Mouse (Mus musculus) layer of hippocampus, adult 9-11 months (tissue): ENCODE results near the gene Sppl2b.
A peak's percentile ranks its signal among the peaks of the same experiment; 100 is the strongest.

Source experiments
- DNase-seq: peaks from one replicate; pipeline ENCODE4 v3.0.0; 2022

Gene Sppl2b

DNA sequence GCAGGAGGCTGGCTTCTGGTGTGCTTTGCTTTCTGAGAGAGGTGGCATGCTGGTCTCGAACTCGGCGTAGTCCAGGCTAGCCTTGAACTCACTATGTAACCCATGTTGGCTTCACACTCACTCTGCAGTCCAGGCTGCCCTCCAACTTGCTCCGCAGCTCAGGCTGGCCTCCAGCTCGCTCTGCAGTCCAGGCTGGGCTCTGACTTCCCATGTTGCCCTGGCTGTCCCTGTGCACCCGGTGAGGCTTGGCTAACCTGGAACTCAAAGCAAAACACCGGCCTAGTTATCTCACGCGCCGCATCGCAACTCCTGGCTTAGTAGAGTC, 636 bp downstream of the Sppl2b start:
- no peak for DNase-seq

- no peak for DNase-seq
Observed at GRCm38 (mm10) chr10:80856267-80856666, 1.2 kb downstream of the Sppl2b start.

DNA sequence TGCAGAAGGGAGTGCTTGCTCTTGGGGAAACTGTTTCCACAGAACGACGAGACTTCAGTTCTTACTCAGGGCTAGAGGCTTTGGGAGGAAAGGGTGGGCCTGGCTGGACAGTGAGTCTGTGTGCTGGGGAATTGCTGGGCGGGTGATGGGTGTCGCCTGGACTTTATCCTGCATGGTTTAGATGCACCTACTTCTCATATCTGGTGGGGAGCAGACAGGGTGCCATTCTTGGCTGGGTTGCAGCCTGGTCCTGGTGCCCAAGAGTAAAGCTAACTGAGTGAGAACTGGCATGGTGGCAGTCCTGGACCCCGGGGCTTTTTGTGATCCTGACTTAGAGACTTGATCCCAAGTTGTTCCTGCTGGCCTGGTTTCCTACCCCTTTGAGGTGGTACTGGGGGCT, 1.8 kb downstream of the Sppl2b start:
- DNase-seq = no peak

DNA sequence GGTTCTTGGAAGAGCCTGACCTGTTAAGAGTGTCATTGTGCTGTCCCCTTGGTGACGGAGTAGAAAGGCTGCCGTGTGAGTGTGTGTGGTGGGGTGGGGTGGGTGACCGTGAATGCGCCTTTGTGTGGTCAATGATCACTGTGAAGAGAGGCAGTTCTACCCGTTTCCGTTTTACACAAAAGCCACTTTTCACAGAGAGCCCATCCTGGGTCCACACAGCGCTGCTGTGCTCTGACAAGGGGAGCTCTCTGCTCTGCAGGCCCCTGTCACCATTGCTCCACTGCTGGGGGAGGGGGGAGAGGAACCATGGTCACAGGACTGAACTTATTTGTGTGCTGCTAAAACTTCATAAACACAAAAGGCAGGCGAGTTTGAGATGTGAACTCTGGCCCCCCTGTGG, 2.3 kb downstream of the Sppl2b start:
- DNase-seq = peak; percentile 80

DNA sequence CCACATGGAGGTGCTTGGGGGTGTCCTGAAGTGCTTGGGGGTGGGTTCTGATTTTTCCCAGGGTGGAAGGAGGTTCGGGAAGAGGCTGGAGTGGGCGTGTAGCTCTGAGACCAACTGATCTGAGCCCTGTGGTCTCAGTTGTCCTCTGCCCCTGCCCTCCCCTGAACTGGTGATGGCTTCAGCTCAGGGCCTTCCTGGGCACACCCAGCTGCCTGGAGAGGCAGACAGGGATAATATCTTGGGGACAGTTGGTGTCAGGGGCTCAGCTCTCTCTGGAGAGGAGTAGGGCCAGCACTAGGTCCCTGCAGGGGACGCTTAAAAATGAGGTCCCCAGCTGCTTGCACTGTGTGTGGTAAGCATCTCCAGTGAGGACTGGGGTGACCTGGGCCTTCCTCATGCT, 2.8 kb downstream of the Sppl2b start:
- DNase-seq = no peak

- no peak for DNase-seq
Observed at GRCm38 (mm10) chr10:80858350-80858935, 3.4 kb downstream of the Sppl2b start.

DNA sequence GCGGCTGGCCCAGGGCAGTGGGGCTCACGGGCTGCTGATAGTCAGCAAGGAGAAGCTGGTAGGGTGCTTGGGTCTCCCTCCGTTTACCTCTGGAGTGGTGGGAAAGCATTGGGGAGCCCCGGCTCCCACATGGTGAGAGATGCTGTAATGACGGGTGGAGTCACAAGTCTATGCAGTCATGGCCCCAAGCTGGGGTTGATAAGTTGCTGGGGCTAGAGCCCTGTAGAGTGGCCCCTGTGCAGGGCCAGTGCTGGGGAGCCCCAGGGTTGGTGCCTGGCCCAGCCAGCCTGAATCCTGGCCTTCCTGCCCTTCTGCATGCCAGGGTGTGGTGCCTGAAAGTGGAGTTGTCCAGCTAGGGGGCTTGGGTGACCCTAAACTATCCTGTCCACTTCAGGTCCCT, 7.2 kb downstream of the Sppl2b start:
- no peak for DNase-seq

- no peak for DNase-seq
Observed at GRCm38 (mm10) chr10:80864446-80864845, 9.4 kb downstream of the Sppl2b start.

DNA sequence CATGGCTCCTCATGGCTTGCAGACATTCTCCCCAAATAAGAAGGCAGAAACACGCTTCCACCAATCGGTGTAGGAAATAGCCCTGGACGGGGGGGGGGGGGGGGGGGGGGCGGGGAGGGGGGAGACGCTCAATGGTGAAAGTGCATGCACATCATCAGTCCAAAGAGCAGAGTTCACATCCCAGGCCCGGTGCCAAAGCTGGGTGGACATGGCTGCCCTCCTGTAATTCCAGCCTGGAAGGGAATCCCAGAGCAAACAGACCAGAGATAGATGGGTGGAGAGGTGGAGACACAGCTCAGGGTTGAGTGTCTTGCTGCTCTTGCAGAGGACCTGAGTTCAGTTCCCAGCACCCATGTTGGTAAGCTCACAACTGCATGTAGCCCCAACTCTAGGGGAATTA, 15.9 kb downstream of the Sppl2b start:
- no peak for DNase-seq

DNA sequence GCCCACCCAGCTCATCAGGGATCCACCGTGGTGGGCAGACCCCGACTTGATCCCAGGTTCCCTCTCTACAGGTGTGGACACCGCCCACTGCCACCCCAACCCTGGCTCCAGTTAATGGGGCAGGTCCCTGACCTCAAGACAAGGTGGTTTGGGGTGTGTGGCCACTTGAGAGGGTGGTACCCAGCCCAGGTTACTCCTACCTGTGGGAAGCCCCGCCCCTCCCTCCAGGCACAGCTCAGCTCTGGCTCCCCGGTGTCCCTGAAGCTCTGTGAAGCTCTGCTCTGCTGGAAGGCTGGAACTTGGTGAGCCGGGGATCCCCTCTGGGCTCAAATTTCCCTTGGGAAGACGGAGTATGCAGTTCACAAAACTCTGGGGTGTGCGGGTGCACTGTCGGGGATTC, 16.5 kb downstream of the Sppl2b start, which contains the start of gene Tmprss9:
Tmprss9 (plus strand) TSS at position 268 of the 400 bp plus-strand sequence.
- no peak for DNase-seq

GRCm38 (mm10) chr10:80874035-80874434, 19.0 kb downstream of the Sppl2b start:
- DNase-seq = no peak

DNA sequence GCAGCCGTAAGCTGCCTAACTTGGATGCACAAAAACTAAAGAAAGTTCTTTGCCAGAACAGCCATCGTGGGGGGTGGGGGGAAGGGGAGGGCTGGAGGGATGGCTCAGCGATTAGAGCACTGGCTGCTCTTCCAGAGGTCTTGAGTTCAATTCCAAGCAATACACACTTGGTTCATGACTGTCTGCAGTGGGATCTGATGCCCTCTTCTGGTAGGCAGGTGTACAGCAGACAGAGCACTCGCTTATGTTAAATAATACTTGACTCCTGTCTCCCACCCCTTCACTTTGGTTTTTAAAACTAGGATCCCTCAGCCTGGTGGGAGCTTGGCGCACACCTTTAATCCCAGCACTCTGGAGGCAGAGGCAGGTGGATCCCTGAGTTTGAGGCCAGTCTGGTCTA, 21.0 kb downstream of the Sppl2b start:
- DNase-seq = no peak

DNA sequence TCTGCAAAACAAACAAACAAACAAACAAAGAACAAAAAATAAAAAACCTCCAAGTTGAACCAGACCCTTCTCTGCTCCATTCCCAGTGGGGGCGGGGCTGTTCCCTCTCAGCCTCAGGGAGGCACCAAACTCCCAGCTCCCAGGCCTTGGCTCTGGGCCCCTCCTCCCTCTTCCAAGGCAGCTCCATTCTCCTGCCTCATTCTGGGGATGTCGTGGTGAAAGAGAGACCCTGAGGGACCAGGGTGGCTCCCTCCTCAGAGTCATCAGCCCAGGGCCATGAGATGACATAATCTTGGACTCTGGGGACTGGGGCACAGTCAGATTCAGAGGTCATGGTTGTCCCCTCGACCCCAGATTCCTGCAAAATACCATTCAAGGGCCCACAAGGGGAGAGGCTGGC, 21.5 kb downstream of the Sppl2b start:
- DNase-seq = no peak

GRCm38 (mm10) chr10:80880131-80880641, 25.1 kb downstream of the Sppl2b start:
- DNase-seq = peak; percentile 39

DNA sequence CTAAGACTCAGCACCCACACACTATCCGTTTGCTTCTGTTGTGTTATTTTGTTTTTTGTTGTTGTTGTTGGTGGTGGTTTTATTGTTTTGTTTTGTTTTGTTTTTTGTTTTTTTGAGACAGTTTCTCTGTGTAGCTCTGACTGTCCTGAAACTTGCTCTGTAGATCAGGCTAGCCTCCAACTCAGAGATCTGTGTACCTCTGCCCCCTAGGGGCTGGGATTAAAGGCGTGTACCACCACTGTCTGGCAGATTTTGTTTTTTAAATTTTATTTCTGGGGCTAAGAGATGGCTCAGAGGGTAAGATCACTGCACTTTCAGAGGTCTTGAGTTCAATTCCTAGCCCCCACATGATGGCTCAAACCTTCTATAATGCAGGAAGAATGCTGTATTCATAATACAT, 25.8 kb downstream of the Sppl2b start:
- DNase-seq = no peak

DNA sequence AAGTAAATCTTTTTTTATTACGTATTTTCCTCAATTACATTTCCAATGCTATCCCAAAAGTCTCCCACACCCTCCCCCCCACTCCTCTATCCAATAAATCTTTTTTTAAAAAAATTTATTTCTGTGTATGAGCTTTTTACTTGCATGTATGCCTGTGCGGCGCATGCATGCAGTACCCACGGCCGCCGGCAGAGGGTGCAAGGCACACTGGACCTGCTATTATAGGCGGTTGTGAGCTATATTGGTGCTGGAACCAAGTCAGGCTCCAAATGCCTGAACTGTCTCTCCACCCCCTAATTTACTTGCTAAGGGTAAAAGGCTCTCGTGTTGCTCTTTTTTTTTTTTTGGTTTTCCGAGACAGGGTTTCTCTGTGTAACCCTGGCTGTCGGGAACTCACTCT, 26.2 kb downstream of the Sppl2b start:
- DNase-seq = peak; percentile 60

- no peak for DNase-seq
Observed at GRCm38 (mm10) chr10:80887181-80887580, 32.1 kb downstream of the Sppl2b start.

- DNase-seq = no peak
Observed at GRCm38 (mm10) chr10:80895100-80895499, 40.0 kb downstream of the Sppl2b start.

DNA sequence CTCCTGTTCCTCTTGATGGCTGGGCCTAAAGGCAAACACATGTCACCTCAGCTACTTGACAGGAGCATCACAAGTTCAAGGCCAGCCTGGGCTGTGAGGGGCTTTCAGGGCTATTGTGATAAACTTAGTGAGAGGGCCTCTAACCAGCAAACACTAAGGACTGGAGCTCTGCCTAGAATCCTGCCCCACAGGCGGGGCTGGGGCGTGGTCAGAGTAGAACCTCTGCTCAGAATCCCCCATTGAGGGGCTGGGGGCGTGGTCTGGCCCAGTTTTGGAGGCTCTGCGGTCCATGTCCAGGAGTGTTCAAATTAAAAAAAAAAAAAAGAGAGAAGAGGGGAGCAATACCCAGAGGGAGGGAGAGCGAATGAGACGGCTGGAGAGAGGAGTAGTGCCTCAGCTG, 40.6 kb downstream of the Sppl2b start:
- no peak for DNase-seq

DNA sequence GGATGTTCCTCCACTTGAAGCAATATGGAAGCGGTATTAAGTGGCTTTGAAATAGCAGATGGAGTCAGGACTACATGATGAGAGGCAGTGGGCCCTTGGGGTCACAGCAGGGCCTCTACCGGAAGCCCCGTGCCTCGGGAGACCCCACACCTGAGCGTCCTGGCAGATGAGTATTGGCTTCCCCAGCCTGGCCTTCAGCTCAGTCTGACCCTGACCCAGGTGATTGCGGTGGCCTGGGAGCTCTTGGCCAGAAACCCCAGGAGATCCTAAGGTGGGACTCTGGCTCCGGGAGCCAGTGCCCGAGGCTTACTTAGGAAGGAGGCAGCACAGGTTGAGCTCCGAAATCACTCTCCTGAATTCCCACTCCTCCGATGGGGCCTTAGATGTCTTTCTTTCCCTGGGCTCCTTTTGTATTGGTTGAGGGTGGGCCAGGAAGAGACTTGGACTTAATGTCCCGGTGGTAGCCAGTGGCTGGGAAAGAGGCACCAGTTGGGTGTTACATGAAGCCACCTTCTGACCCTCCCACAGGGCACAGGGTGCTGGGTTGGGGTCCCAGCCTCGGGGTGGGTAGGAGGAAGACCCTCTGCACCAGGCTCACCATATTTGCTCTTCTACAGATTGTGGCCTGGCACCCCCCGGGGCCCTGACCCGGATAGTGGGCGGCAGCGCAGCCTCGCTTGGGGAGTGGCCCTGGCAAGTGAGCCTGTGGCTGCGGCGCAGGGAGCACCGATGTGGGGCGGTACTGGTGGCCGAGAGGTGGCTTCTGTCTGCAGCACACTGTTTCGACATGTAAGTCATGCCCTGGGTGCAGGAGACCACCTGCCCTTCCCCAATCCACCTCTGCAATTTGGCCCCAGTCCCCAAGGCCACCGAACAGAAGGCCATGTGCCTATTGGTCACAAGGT, 41.8 kb downstream of the Sppl2b start:
- DNase-seq = no peak

GRCm38 (mm10) chr10:80897861-80898510, 42.9 kb downstream of the Sppl2b start:
- DNase-seq = peak; percentile 74

- DNase-seq = no peak
Observed at GRCm38 (mm10) chr10:80899074-80899473, 44.0 kb downstream of the Sppl2b start.

DNA sequence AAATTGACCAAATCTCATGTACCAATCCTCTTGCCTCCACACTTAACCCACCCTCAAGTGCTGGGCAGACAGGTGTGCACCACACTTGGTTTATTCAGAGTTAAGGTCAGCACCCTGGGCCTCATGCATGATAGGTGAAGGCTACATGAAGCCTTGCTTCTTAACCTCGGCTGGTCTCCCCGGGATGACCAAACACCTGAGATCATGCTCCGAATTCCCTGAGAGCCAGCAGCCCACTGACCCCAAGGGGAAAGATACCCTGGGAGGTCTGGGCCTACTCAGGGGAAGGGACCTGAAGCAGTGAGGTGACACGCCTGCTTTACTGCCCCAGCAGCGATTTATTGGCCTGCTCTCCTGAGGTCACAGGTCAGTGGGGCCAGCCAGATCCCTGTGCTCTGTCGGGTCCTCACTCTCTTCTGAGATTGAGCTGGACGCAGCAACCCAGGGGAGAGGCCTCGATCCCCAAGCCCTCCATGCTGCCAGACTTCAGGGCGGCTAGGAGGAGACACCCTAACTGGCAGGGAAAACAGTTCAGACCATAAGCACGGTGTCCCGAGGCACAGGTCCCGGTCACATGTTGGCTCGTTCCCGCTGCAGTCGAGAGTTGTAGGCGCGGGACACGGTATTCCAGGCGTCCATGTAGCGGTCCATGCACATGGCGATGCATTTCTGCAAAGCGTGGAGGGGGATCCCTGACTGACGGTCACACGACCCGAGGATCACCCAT, 44.7 kb downstream of the Sppl2b start:
- no peak for DNase-seq
